In genomic region chr9:43131940-43132339, GRCm38 (mm10) we compare ENCODE assay signal across 14 mouse cellular contexts. TPM values are rescaled to one million over a fixed set of nuclear protein-coding genes. Genes with fewer than 3 reads are reported as not detected.
"Had no signal": no experiment of that assay in that cellular context is flagged by ENCODE, and none has a peak within 500 bp of the region (broad histone marks: within the 10 kb centered on the region; RNA-seq: fewer than 3 reads in every experiment).

No protein-coding gene starts in this region.

- H3K4me3 ChIP-seq: lung, embryonic 15.5 days had no signal

- DNase-seq: kidney, adult 2 months; kidney, postnatal 25 days; liver, postnatal 0 days; lung, postnatal 10 days; lung, postnatal 4 days; midbrain, embryonic 14.5 days; thymus, postnatal 25 days had no signal

- H3K9ac ChIP-seq: liver, embryonic 14.5 days; liver, postnatal 0 days; lung, embryonic 15.5 days had no signal

- H3K4me1 ChIP-seq: lung, embryonic 15.5 days had no signal

- H3K9me3 ChIP-seq: lung, embryonic 15.5 days had no signal

- ATAC-seq: inflammation-experienced regulatory T-cells, adult 6 months; intestine, embryonic 16.5 days; liver, postnatal 0 days had no signal

- H3K4me2 ChIP-seq: liver, embryonic 11.5 days; lung, embryonic 15.5 days; midbrain, embryonic 11.5 days had no signal

- H3K27me3 ChIP-seq: lung, embryonic 15.5 days had no signal

- H3K36me3 ChIP-seq: lung, embryonic 15.5 days had no signal

- H3K27ac ChIP-seq: liver, embryonic 14.5 days; lung, embryonic 15.5 days had no signal

RNA-seq across cellular contexts. Expression of gene Tmem136, which starts 15.6 kb away (rescaled TPM):
- total RNA-seq: megakaryocyte progenitor cell, adult 5-6 weeks had no signal
